Mouse (Mus musculus) gastrocnemius, postnatal 10 days (tissue): ENCODE results near the gene Tanc1. TPM values are rescaled to one million over a fixed set of nuclear protein-coding genes. Genes with fewer than 3 reads are reported as not detected.

ENCODE experiments used
- DNase-seq: peaks from one replicate; pipeline ENCODE4 v3.0.0; 2021; ENCODE audit warnings: mixed read lengths
- total RNA-seq, 2 experiments: library from RNA; stranded (reverse); gene quantifications; 2 replicates each; pipeline ENCODE4 v1.2.3; 2021

Tanc1 gene
- total RNA-seq, 2 experiments from 2014 or later = 13.6 to 21.0 TPM

DNA sequence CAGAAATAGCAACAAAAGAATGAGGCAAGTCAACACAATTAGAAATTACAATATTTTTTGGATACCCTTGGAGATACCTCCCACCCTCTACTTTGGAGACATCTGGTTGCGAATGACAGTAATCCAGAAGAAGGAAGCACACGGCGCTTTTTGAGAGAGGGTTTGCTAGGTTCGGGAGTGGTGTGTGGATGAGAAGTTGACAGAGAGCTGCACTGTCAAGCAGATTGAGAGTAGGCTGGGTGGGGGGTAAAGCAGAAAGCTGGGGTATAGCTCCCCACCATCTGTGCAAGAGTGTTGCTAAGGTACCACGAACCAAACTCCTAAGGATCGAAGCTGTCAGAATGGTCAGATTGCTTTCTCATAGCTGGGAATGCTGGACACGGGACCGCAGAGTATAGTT, 40.0 kb downstream of the Tanc1 start:
- no peak for DNase-seq

DNA sequence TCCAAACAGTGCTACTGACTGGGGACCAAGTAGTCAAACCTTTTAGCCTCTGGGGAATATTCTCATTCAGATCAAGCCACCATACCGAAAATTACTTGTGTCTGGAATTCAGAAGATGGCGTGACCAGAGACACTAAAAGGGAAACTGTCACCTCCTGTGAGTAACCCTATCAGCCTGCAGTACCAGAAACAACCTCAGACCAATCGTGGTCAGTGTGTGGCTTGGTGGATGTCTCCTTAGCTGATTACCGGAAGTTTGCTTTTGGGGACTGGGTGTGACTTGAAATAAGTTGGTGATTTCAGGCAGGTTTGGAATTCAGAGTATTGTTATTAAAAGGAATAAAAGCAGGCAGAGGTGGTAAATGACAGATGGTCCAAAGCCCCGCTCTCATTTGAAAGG, 40.9 kb downstream of the Tanc1 start:
- no peak for DNase-seq

DNA sequence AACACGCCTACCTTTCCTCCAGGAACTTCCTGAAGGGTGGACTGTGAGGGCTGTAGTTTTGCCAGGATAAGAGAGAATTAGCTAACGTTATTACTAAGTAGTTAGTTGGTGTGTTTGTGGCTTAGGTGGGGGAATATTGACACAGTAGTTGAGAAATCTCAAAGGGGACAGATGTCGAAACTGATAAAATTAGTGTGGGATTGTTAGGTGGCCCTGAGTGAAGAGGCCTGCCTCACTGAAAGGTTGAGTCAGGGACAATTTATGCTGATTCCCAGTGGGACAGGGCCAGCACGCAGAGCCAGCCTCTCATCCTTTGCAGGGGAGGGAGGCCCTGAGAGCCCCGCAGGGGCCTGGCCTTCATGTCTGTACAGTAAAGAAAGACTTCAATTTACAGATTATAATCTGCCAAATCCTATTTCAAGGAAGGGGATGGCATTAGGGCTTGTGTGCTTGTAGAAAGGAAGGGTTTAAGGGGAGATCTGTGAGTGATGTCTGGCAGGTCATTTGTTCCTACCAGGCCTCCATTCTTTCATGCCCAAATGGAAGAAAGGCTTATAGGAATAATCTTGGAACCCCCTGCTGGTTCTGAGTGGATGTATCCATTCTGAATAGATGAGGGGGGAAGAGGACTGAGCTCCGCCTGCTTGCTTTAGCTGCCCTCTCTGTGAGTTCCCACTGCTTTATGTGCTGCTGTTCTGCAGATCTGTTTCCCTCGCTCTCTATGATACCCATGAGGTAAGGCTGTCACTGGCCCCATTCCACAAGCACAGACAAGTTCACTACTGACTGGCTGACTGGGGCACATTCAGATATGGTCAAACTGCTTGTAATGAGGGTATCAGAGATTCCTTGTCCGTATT, 41.7 kb downstream of the Tanc1 start:
- no peak for DNase-seq

DNA sequence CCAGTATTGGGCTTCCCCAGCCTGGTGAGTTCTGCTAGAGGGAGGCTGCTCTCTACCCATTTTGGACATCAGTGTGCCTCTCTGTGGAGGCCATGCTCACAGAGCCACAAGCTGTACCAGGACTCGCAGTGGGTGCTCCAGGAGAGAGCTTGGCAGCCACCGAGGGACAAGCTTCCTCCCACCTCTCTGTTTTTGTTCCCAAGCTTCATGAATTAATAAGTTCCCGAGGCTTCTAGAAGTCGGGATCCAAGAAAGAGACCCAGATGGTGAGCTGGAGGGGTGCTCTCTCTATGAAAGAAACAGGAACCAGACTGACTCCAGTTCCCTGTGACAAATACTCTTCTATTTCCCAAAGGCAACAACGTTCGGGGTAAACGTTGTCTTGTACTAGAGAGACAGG, 43.6 kb downstream of the Tanc1 start:
- no peak for DNase-seq

DNA sequence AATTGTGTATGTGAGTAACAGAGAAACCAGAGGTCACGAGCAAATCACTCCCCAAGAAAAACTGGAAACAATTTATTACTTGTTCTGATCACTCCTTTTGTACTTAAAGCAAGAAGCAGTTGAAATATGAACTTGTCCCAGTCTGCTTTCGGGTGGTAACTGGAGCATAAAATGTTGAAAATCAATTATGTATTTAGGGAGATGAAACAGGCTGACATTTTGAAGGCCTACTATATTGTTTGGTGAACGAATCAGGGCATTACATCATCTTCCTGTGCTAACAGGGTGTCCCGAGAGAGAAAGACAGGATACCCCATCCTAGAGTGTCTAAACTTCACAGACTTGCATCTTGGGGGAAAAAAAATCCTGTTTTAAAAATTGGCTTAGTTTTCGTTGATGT, 44.8 kb downstream of the Tanc1 start:
- DNase-seq = no peak

DNA sequence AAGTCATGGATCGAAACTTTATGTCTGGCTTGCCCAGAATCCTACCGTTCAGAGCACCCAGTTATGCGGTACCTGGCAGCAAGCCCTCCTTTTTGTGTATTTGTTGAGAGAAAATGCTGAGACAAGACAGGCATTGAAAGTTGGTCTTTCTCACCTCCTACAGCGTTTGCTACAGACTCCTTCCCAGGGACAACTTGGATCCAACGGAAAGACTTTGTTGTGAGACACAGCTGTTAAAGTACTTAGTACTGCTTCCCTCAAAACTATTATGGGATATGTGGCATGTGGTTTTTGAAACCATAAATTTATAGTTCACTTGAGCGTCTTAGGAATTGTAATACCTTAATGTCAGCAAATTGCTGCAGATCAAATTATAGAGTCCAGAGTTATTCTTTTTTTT, 47.8 kb downstream of the Tanc1 start:
- no peak for DNase-seq

DNA sequence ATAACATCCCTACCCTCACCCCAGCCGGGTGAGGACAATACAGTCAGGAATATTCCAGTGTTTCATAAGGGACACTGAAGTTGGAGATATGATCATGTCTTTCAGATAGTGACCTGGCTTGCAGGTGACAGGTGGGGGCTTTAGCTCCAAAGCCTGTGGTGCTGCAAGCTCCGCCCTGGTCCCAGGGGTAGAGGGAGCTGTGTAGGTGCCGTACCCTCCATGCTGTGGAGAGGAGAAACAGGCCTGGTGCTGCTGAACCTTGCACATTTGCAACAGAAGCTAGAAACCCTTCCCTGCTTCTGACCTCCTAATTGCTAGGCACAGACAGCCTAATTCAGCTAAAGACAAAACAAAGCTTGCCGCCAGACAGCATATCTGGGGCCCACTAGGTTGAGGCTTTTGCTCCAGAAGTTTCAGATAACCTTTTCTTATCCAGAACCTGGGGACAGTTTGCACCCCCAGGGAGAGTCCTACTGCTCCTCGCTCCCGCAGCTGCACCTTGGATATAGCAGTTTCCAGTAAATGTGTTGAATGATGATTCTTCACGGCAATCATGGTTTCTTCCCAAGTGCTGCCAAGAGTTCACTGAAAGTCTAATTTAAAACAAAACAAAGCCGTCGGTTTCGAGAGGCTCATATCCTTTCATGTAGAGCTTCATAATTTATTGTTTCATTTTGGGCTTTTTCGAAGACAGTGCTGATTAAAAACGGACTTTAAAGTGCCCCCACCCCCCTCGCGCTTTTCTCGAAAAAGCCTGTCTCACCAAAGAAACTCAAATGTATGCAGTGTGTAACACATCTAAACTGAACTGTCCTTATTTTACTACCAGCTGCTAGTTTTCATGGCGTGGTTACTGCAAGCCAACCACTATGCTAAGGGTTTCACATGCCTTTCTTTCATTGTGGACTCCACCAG, 49.3 kb downstream of the Tanc1 start:
- DNase-seq = no peak

DNA sequence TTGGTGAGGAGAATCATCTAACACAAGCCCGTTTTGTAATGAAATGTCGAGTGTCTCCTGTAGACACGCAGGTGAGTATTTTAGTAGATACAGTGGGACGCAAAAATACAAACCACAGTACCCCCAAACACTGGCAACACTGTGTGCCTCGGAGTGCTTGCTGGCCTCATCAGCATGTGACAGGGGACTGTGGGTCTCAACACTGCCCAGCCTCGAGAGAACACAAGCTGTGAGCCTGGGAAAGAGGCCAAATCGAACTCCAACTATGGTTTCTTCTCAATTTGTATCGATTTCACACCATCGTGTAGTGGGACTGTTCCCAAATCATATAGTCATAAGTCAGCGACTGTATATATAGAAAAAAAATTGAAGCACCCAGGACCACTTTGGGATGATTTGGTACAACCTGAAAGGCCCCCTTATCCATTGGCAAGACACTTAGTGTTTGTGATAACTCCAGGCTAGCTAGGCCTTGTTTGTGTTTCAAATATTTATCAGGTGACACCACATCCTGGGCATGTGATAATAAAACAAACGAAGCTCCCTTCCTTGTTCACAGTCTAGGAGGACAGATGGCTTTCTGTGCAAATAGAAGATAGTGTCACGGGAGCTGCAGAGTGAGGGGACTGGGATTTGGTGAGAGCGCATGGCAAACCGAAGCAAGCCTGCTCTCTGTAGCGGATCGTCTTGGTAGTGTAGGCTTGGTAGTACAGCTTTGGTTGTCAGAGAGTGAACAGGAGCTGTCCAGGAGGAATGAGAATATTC, 53.1 kb downstream of the Tanc1 start:
- DNase-seq = no peak

DNA sequence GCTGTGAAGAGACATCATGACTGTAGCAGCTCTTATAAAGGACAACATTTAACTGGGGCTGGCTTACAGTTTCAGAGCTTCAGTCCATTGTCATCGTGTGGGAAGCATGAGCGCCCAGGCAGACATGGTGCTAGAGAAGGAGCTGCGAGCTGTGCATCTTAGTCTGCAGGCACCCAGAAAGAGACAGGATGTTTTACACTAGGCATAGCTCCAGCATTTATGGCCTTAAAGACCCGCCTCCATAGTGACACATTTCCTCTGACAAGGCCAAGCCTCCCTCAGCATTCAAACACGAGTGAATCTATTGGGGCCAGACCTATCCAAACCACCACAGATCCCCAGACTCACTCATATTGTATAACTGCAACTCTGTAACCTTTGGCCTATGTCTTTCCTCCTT, 54.7 kb downstream of the Tanc1 start:
- DNase-seq = no peak

DNA sequence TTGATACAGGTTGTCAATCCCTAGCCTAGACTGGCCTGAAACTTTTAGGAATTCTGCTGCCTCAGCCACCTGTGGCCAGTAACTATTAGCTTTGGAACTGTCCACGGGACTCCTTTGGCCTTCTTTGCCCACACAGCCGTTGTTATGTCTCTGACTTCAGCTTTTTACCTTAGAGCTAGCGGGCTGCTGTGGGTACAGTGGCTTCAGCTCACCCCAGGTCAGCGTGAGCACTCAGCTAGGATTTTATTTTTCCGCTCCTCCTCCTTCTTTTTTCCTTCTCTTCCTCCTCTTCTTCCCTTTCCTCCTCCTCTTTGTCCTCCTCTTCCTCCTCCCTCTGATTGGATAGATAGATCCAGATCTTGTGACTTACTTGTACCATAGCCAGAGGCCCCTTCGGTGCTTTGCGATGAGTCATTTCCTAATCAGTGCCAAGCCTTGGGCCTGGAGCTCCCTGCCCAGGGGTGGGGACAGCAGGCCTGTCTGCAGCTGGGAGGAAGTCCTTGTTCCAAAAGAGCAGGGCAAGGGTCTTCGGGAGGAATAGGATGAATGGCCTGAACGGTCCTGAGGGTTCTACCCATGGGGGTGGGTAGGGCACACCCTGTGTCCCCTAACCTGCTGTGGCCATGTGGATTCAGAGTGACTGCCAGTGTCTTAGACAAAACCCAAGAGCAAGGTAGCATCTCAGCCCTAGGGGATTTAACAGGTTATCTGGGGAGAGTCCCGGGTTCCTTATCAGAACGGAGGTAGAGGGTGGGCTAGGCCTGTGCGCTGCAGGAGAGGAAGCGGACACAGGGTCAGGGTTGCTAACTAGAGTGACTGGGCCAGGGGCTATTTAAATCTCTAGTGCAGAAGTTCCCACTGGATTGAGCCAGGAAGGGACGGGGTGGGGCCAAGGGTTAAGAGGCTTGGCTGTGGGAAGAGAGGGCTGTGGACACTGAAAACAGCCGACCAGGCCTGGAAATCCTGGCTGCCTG, 58.5 kb downstream of the Tanc1 start:
- DNase-seq = peak; percentile 37

DNA sequence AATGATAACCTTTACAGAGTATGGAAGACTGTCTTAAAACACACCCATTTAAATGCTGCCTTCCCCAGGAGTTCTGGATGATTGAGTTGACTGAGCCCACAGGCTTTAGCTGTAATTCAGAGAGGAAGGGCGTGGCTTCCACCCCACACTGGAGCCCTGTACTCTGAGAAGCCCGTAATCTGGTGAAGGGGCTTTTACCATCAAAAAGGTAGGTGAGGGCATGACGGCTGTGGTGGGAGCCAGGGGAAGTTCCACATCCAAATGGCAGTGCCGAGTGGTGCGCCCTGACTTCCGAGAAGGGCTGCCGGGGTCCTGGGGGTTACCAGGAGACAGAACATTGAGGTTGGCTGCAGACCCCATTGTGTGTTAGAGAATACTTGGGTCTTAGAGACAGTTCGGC, 59.8 kb downstream of the Tanc1 start:
- no peak for DNase-seq

DNA sequence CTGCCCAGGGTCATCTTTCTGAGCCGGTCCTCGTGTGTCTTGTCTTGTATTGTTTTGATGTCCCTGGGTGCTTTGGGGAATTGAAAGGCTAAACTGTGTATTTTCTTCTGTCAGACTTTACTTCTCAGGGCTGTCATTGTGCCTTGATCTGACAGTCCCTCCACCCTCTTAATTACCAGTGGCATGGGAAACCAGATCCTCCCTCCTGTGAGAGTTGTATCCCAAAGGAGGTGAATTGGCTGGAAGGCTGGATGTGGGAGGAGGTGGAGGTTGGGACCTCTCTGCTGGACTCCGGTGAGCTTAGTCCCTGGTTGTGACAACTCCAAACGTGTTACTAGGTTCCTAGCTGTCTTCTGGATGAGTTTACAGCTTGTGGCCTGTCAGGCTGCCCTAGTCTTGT, 60.2 kb downstream of the Tanc1 start:
- no peak for DNase-seq

DNA sequence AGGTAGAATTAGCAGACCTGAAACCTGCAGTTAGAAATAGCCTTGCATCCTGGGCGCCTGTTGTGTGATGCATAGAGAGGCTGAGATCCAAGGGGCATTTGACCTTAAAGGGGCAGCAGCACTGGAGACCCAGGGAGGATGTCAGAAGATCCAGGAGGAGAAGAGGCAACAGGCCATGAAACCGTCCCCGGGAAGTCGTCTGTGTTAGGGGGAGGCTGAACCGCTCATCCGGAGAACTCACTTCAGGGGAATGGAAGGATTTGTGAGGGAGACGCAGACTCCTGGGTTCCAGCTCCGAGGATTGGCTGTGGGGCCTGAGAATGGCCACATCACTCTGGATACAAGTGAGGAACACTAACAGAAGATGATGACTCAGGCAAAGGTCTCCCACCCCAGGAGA, 60.8 kb downstream of the Tanc1 start:
- no peak for DNase-seq

DNA sequence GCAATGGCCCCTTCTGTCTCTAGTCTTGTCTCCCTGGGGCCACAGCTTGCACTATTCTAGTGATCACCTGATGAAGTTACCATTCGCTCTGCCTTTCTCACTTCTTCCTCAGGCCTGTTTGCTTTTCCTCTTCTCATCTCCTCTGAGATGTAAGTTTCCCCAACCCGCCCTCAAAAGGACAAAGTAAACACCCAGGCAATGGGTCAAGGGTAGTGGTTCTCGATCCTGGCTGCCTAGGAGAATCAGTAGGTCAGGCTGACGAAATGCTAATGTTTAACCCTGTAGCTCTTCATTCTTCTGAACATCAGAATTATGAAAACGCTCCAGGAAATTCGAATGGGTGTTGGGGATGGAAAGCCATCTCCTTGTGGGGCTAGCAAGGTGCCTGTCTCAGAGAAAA, 61.5 kb downstream of the Tanc1 start:
- no peak for DNase-seq

DNA sequence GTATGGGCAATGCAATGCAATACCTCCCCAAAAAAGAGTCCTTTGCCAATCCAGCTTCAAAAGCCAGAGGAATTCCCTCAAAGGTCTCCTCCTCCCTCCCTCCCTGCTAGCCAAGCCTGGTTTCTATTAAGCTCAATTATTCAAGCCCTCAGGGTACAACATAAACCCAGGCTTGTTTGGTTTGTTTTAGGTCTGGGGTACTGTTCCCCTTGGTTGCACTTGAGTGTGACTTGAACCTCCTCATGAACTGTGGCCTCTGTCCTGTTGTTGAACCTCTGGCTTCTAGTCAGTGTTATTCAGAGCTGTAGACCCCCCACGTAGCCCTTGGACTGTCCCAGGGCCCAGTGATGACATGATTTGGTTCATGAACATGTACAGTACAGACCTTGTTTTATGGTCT, 62.0 kb downstream of the Tanc1 start:
- no peak for DNase-seq

DNA sequence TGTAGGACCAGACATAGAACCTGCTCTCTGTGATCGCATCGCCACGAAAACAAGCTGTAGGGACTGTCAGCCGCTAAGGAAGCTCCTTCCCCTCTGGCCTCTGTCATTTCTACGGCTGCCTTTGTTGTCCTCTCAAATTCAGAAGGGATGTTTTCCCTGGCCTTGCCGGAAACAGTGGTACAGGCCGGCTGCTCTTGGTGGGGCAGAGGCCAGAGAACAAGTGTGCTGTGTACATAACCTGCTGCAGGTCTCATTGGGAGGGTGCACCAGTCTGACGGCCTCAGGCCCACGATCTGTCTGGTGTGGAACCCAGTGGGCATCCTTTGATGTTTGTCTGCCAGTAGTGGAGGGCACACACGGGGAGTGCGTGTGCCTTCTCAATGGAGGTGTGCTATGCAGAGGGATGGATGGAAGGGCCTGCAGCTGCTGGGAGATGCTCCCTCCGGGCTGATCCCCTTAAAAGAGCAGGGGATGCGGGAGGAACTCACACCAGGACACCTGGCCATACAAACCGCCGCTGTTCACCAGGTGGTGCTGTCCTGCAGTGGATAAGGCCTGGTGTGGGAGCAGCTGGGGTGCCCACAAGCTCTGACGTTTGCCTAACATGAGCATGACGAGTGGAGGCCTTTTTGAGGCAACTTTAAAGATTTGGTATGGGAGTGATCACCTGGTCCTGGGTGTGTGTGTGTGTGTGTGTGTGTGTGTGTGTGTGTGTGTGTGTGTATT, 63.6 kb downstream of the Tanc1 start:
- no peak for DNase-seq

DNA sequence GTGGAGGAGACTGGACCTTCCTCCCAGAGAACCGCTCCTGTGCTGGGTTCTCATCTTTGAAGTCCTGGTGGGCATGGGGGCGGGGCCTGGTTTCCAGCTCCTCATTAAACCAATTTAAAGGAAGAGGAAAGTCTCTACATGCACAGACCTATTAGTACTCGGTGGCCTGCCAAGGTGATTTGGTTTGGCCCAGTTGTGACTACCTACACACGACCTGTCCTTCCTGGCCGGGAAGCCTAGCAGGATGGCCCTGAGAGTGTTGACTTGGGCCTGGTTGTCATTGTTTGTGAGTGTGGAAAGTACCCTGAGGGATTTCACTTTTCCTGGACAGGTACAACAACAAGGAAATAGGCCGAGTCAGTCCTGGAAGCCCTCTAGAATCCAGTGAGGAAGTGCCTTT, 64.2 kb downstream of the Tanc1 start:
- no peak for DNase-seq

DNA sequence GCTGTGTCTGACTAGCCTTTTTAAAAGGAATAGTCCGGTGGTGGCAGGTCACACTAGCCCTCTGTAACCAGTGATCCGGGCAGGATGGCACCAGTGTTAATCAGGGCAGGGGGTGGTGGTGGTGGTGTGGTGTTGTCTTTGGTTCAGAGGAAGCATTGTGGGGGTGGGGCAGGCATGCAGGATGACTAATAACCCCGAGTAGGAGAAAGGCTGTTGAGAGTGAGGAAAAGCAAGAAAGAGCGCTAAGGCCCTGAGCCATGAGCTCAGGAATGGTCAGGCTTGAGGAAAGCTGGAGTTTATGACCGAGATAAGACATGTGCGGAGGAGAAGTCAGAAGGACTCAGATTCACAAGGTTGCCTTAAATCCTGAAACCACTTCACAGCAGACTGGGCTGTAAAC, 64.6 kb downstream of the Tanc1 start:
- DNase-seq = no peak

DNA sequence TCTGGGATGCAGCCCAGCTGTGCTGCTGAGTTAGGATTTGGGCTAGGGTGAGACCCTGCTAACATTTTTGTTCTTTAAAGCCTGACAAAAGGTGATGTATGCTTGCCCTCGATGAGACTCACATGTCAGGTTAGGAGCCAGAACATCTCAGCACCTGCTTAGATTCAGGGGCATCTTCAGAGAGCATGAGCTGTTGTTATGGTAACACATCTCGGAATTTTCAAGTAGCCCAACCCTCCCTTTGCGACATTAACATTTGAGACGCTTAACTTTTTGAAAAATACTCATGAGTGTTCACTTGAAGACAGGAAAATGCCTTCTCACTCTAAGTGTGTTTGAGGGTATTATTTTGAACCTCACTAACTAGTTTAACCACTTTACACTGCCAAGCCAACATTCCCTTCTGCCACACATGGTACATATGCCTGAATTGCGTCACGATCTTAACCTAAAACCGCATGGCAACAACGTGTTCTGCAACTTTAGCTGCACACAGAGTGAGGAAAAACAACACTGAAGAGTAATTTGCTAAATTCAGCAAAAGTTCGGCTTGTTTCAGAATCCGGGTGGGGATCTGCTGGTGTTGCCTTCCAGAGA, 67.7 kb downstream of the Tanc1 start:
- no peak for DNase-seq

DNA sequence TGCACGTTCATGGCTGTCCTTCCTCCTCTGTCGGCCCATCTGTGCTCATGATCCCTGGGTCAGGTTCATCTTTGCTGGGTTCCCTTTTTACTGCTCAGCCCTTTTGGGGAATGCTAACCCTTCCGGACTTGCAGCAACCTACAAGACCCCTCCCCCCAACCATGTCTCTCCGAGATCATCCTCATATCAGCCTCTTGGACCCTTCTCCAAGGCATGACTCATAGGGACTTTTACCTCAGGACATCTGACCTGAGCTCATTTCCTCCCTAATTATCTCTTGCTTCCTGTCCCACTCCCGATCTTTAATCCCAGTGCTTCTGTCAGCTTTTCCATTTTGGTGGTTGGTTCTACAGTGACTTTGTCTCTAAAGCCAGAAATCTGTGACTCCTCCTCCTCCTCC, 68.9 kb downstream of the Tanc1 start:
- DNase-seq = no peak
